Mouse (Mus musculus): Measurements from ENCODE around the gene Gm17018. TPM values are rescaled to one million over a fixed set of nuclear protein-coding genes. Genes with fewer than 3 reads are reported as not detected.
"Not testable (repeated sequence)": the region's sequence is repeated elsewhere in the genome, so short reads cannot be mapped to it uniquely, and the experiment has no call there.

Gene Gm17018
- total RNA-seq, 2 experiments from 2014 or later: 76.2 to 79.1 TPM

GRCm38 (mm10) chr19:45535214-45535735 is 25.1 kb upstream of the Gm17018 start:
- no peak overlapping the region for H3K4me3 ChIP-seq
- no peak for TF ChIP-seq CTCF (IDR thresholded peaks at IDR 0.05)
- H3K27ac ChIP-seq: no peak overlapping the region
- intact Hi-C loops (cut with DNase I): no loop called here
- DNase-seq (ENCODE audit: extremely low spot score in 1 of 2, low spot score in 2 of 2): no peak

GRCm38 (mm10) chr19:45535929-45536328 is 24.5 kb upstream of the Gm17018 start:
- H3K27ac ChIP-seq: no peak overlapping the region
- no peak for TF ChIP-seq CTCF (IDR thresholded peaks at IDR 0.05)
- DNase-seq (ENCODE audit: extremely low spot score in 1 of 2, low spot score in 2 of 2): no peak
- H3K4me3 ChIP-seq: no peak overlapping the region
- intact Hi-C loops (cut with DNase I): no loop called here

GRCm38 (mm10) chr19:45537505-45537904 is 22.9 kb upstream of the Gm17018 start:
- Histone ChIP-seq H3K4me3 (no peak overlapping the region), H3K27ac (no peak overlapping the region)
- DNase-seq (ENCODE audit: extremely low spot score in 1 of 2, low spot score in 2 of 2): peak; percentile 47 to 48
- intact Hi-C loops (cut with DNase I): no loop called here
- peak; percentile 65 for TF ChIP-seq CTCF (IDR thresholded peaks at IDR 0.05)

GRCm38 (mm10) chr19:45540657-45541408 is 19.6 kb upstream of the Gm17018 start:
- Histone ChIP-seq H3K27ac (no peak overlapping the region), H3K4me3 (no peak overlapping the region)
- no peak for DNase-seq (ENCODE audit: extremely low spot score in 1 of 2, low spot score in 2 of 2)
- TF ChIP-seq CTCF (IDR thresholded peaks at IDR 0.05): no peak
- intact Hi-C loops (cut with DNase I): loop anchor here (5.0 to 10.0 kb wide), 3 partner anchors 239 to 466 kb away; partner anchors contain the start of gene Kazald1

- TF ChIP-seq CTCF (IDR thresholded peaks at IDR 0.05): peak; percentile 3
- Histone ChIP-seq H3K4me3 (peak overlapping the region; percentile 48), H3K27ac (no peak overlapping the region)
- intact Hi-C loops (cut with DNase I): loop anchor here (5.0 to 10.0 kb wide), 3 partner anchors 239 to 467 kb away; partner anchors contain the start of gene Kazald1
- peak; percentile 38 to 62 for DNase-seq (ENCODE audit: extremely low spot score in 1 of 2, low spot score in 2 of 2)
These were observed 18.9 kb upstream of the Gm17018 start for GRCm38 (mm10) chr19:45541409-45542041.

- Histone ChIP-seq H3K4me3 (peak overlapping the region; percentile 48), H3K27ac (no peak overlapping the region)
- no peak for DNase-seq (ENCODE audit: extremely low spot score in 1 of 2, low spot score in 2 of 2)
- TF ChIP-seq CTCF (IDR thresholded peaks at IDR 0.05): no peak
- intact Hi-C loops (cut with DNase I): loop anchor here (5.0 to 10.0 kb wide), 3 partner anchors 240 to 467 kb away; partner anchors contain the start of gene Kazald1
These were observed 18.4 kb upstream of the Gm17018 start for GRCm38 (mm10) chr19:45542061-45542460.

- H3K27ac ChIP-seq: no peak overlapping the region
- H3K4me3 ChIP-seq: peak overlapping the region; percentile 34
- no peak for DNase-seq (ENCODE audit: extremely low spot score in 1 of 2, low spot score in 2 of 2)
- no peak for TF ChIP-seq CTCF (IDR thresholded peaks at IDR 0.05)
- intact Hi-C loops (cut with DNase I): loop anchor here (2.0 to 10.0 kb wide), 5 partner anchors 108 to 470 kb away; partner anchors contain the start of gene Kazald1
These were observed 16.1 kb upstream of the Gm17018 start for GRCm38 (mm10) chr19:45544152-45544924.

- peak; percentile 79 to 87 for DNase-seq (ENCODE audit: extremely low spot score in 1 of 2, low spot score in 2 of 2)
- intact Hi-C loops (cut with DNase I): loop anchor here (1.0 to 10.0 kb wide), 6 partner anchors 108 to 470 kb away; partner anchors contain the start of gene Kazald1
These were observed 15.5 kb upstream of the Gm17018 start for GRCm38 (mm10) chr19:45544925-45545321.

GRCm38 (mm10) chr19:45548196-45548595 is 12.2 kb upstream of the Gm17018 start:
- H3K27ac ChIP-seq; DNase-seq (ENCODE audit: extremely low spot score in 1 of 2, low spot score in 2 of 2); H3K4me3 ChIP-seq: not testable (repeated sequence)
- intact Hi-C loops (cut with DNase I): loop anchor here (10.0 kb wide), 1 partner anchor 473 kb away; the partner anchor contains the start of gene Kazald1

More at GRCm38 (mm10) chr19:45544925-45545321, 15.5 kb upstream of the Gm17018 start:
- TF ChIP-seq CTCF (IDR thresholded peaks at IDR 0.05): peak; percentile 95
- H3K27ac ChIP-seq: no peak overlapping the region
- peak overlapping the region; percentile 34 for H3K4me3 ChIP-seq

- intact Hi-C loops (cut with DNase I): loop anchor here (10.0 kb wide), 1 partner anchor 475 kb away; the partner anchor contains the start of gene Kazald1
- no peak overlapping the region for H3K27ac ChIP-seq
- DNase-seq (ENCODE audit: extremely low spot score in 1 of 2, low spot score in 2 of 2): no peak
- H3K4me3 ChIP-seq: no peak overlapping the region
- no peak for TF ChIP-seq CTCF (IDR thresholded peaks at IDR 0.05)
These were observed 11.1 kb upstream of the Gm17018 start for GRCm38 (mm10) chr19:45549128-45549915.
